Mouse (Mus musculus): Measurements from ENCODE around the gene Wipf2. TPM values are rescaled to one million over a fixed set of nuclear protein-coding genes. Genes with fewer than 3 reads are reported as not detected.

The Wipf2 gene
- polyA plus RNA-seq, 2 experiments = 4.7 to 10.5 TPM

- 39% methylated on average over 10 of the region's 10 CpGs for WGBS
- ATAC-seq (ENCODE audit: low FRiP score, low read depth) = 0 out of 2 replicates have a peak, but pooled peaks have one; percentile 3
Observed at GRCm38 (mm10) chr11:98839897-98840296, 23.5 kb upstream of the Wipf2 start.

GRCm38 (mm10) chr11:98846016-98846415 is 17.4 kb upstream of the Wipf2 start:
- WGBS = 64% methylated on average over 13 of the region's 13 CpGs
- Histone ChIP-seq H3K27me3 (ENCODE audit: control insufficient read depth, insufficient read depth, low read length) (no peaks in the 10 kb centered on the region), H3K27ac (replicated peaks; ENCODE audit: low read depth, low read length) (no peak overlapping the region), H3K4me2 (replicated peaks; ENCODE audit: low read depth, low read length, severe bottlenecking) (no peak overlapping the region), H3K9ac (ENCODE audit: low read depth, low read length, severe bottlenecking) (no peak overlapping the region), H3K9me3 (ENCODE audit: control insufficient read depth, low read length) (no peaks in the 10 kb centered on the region), H3K4me1 (ENCODE audit: control insufficient read depth, insufficient read depth, low read length) (peaks cover 15% of the 10 kb centered on the region), H3K4me3 (replicated peaks; ENCODE audit: low read length) (no peak overlapping the region), H3K36me3 (ENCODE audit: control insufficient read depth, insufficient read depth, low read length) (0 out of 2 replicates have a peak, but pooled peaks cover 4% of the 10 kb centered on the region)
- no peak for TF ChIP-seq POLR2A (IDR thresholded peaks at IDR 0.05; ENCODE audit: borderline replicate concordance, extremely low read depth, insufficient read depth, insufficient read length)
- no peak for ATAC-seq (ENCODE audit: low FRiP score, low read depth)
- no peak for DNase-seq (ENCODE audit: low spot score)

More at GRCm38 (mm10) chr11:98839897-98840296, 23.5 kb upstream of the Wipf2 start:
- no peak for DNase-seq (ENCODE audit: low spot score)
- Histone ChIP-seq H3K27me3 (ENCODE audit: control insufficient read depth, insufficient read depth, low read length) (no peaks in the 10 kb centered on the region), H3K4me3 (replicated peaks; ENCODE audit: low read length) (no peak overlapping the region), H3K9me3 (ENCODE audit: control insufficient read depth, low read length) (no peaks in the 10 kb centered on the region), H3K36me3 (ENCODE audit: control insufficient read depth, insufficient read depth, low read length) (peaks cover 3% of the 10 kb centered on the region; the same call in 1 of the 2 replicates), H3K4me2 (replicated peaks; ENCODE audit: low read depth, low read length, severe bottlenecking) (0 out of 2 replicates have a peak overlapping the region, but pooled peaks have one; percentile 17), H3K4me1 (ENCODE audit: control insufficient read depth, insufficient read depth, low read length) (peaks cover 4% of the 10 kb centered on the region), H3K9ac (ENCODE audit: low read depth, low read length, severe bottlenecking) (no peak overlapping the region), H3K27ac (replicated peaks; ENCODE audit: low read depth, low read length) (no peak overlapping the region)
- no peak for TF ChIP-seq POLR2A (IDR thresholded peaks at IDR 0.05; ENCODE audit: borderline replicate concordance, extremely low read depth, insufficient read depth, insufficient read length)

GRCm38 (mm10) chr11:98846865-98847604 is 16.4 kb upstream of the Wipf2 start:
- DNase-seq (ENCODE audit: low spot score) = no peak
- Histone ChIP-seq H3K36me3 (ENCODE audit: control insufficient read depth, insufficient read depth, low read length) (0 out of 2 replicates have a peak, but pooled peaks cover 6% of the 10 kb centered on the region), H3K9ac (ENCODE audit: low read depth, low read length, severe bottlenecking) (no peak overlapping the region), H3K4me1 (ENCODE audit: control insufficient read depth, insufficient read depth, low read length) (peaks cover 15% of the 10 kb centered on the region), H3K4me2 (replicated peaks; ENCODE audit: low read depth, low read length, severe bottlenecking) (no peak overlapping the region), H3K27me3 (ENCODE audit: control insufficient read depth, insufficient read depth, low read length) (no peaks in the 10 kb centered on the region), H3K27ac (replicated peaks; ENCODE audit: low read depth, low read length) (no peak overlapping the region), H3K4me3 (replicated peaks; ENCODE audit: low read length) (no peak overlapping the region), H3K9me3 (ENCODE audit: control insufficient read depth, low read length) (no peaks in the 10 kb centered on the region)
- TF ChIP-seq POLR2A (IDR thresholded peaks at IDR 0.05; ENCODE audit: borderline replicate concordance, extremely low read depth, insufficient read depth, insufficient read length) = no peak
- 57% methylated on average over 19 of the region's 19 CpGs for WGBS
- ATAC-seq (ENCODE audit: low FRiP score, low read depth) = no peak

- ATAC-seq (ENCODE audit: low FRiP score, low read depth) = no peak
- DNase-seq (ENCODE audit: low spot score) = no peak
- Histone ChIP-seq H3K9me3 (ENCODE audit: control insufficient read depth, low read length) (no peaks in the 10 kb centered on the region), H3K36me3 (ENCODE audit: control insufficient read depth, insufficient read depth, low read length) (0 out of 2 replicates have a peak, but pooled peaks cover 6% of the 10 kb centered on the region), H3K27ac (replicated peaks; ENCODE audit: low read depth, low read length) (no peak overlapping the region), H3K4me2 (replicated peaks; ENCODE audit: low read depth, low read length, severe bottlenecking) (0 out of 2 replicates have a peak overlapping the region, but pooled peaks have one; percentile 1), H3K27me3 (ENCODE audit: control insufficient read depth, insufficient read depth, low read length) (no peaks in the 10 kb centered on the region), H3K4me3 (replicated peaks; ENCODE audit: low read length) (no peak overlapping the region), H3K9ac (ENCODE audit: low read depth, low read length, severe bottlenecking) (no peak overlapping the region), H3K4me1 (ENCODE audit: control insufficient read depth, insufficient read depth, low read length) (peaks cover 22% of the 10 kb centered on the region)
- WGBS = 16% methylated on average over 19 of the region's 19 CpGs
- TF ChIP-seq POLR2A (IDR thresholded peaks at IDR 0.05; ENCODE audit: borderline replicate concordance, extremely low read depth, insufficient read depth, insufficient read length) = no peak
Observed at GRCm38 (mm10) chr11:98849196-98849894, 14.1 kb upstream of the Wipf2 start.

Data from limb, embryonic 14.5 days (tissue).